Mouse (Mus musculus) T-helper 17 cell (primary cell): ENCODE results near the gene Ndufaf8.

ENCODE experiments used
- in situ Hi-C, 2 experiments: fragments of 300-600 bp; cut with MboI, MseI; formaldehyde crosslinking; loops; 1 replicate in 1 of 2; 2 replicates in 1 of 2; pipeline ENCODE4 v1.15.1; 2025; ENCODE audit warnings: high pct_unique_total_duplicates in 2 of 2

Ndufaf8 gene

GRCm38 (mm10) chr11:120085891-120086627 lies 12.7 kb upstream of the Ndufaf8 start:
- in situ Hi-C loops: no loop called here

- in situ Hi-C loops: no loop called here
These were observed 12.0 kb upstream of the Ndufaf8 start, which contains the start of gene Cep131 for GRCm38 (mm10) chr11:120086702-120087152. Gene Cep131, minus strand, starts transcription at chr11:120086827.

GRCm38 (mm10) chr11:120090661-120091060 lies 8.1 kb upstream of the Ndufaf8 start:
- in situ Hi-C loops: loop anchor here in 1 of 2 experiments (10.0 kb wide), 1 partner anchor 1134 kb away; the partner anchor contains the start of gene Cybc1

GRCm38 (mm10) chr11:120092817-120093591 lies 5.7 kb upstream of the Ndufaf8 start:
- in situ Hi-C loops: loop anchor here in 1 of 2 experiments (10.0 kb wide), 1 partner anchor 1132 kb away; the partner anchor contains the start of gene Cybc1

- in situ Hi-C loops: no loop called here
These were observed 2.3 kb downstream of the Ndufaf8 start for GRCm38 (mm10) chr11:120101036-120101435.

GRCm38 (mm10) chr11:120103431-120103997 lies 4.8 kb downstream of the Ndufaf8 start:
- in situ Hi-C loops: no loop called here

GRCm38 (mm10) chr11:120107026-120107425 lies 8.3 kb downstream of the Ndufaf8 start:
- in situ Hi-C loops: no loop called here

GRCm38 (mm10) chr11:120107796-120108195 lies 9.1 kb downstream of the Ndufaf8 start:
- in situ Hi-C loops: no loop called here

GRCm38 (mm10) chr11:120109558-120110210 lies 11.0 kb downstream of the Ndufaf8 start:
- in situ Hi-C loops: loop anchor here in 1 of 2 experiments (5.0 kb wide), 1 partner anchor 103 kb away; no protein-coding TSS in a partner anchor

- in situ Hi-C loops: loop anchor here in 1 of 2 experiments (5.0 kb wide), 1 partner anchor 102 kb away; no protein-coding TSS in a partner anchor
These were observed 11.8 kb downstream of the Ndufaf8 start for GRCm38 (mm10) chr11:120110554-120110953.

- in situ Hi-C loops: loop anchor here in 1 of 2 experiments (5.0 kb wide), 1 partner anchor 101 kb away; no protein-coding TSS in a partner anchor
These were observed 12.3 kb downstream of the Ndufaf8 start for GRCm38 (mm10) chr11:120111033-120111432.

GRCm38 (mm10) chr11:120112136-120112535 lies 13.4 kb downstream of the Ndufaf8 start:
- in situ Hi-C loops: loop anchor here in 1 of 2 experiments (5.0 kb wide), 1 partner anchor 100 kb away; no protein-coding TSS in a partner anchor

- in situ Hi-C loops: loop anchor here in 1 of 2 experiments (5.0 kb wide), 1 partner anchor 98 kb away; no protein-coding TSS in a partner anchor
These were observed 15.9 kb downstream of the Ndufaf8 start for GRCm38 (mm10) chr11:120114488-120115215.

- in situ Hi-C loops: no loop called here
These were observed 18.9 kb downstream of the Ndufaf8 start for GRCm38 (mm10) chr11:120117626-120118025.

- in situ Hi-C loops: no loop called here
These were observed 20.4 kb downstream of the Ndufaf8 start for GRCm38 (mm10) chr11:120119108-120119507.

GRCm38 (mm10) chr11:120119936-120120541 lies 21.3 kb downstream of the Ndufaf8 start:
- in situ Hi-C loops: no loop called here

GRCm38 (mm10) chr11:120120642-120121420 lies 22.1 kb downstream of the Ndufaf8 start:
- in situ Hi-C loops: no loop called here

- in situ Hi-C loops: no loop called here
These were observed 23.4 kb downstream of the Ndufaf8 start for GRCm38 (mm10) chr11:120122126-120122525.

GRCm38 (mm10) chr11:120126845-120127244 lies 28.1 kb downstream of the Ndufaf8 start:
- in situ Hi-C loops: no loop called here
